Mouse (Mus musculus) liver, embryonic 12.5 days (tissue): ENCODE results near the gene Cnga1. TPM values are rescaled to one million over a fixed set of nuclear protein-coding genes. Genes with fewer than 3 reads are reported as not detected.
"Not testable (repeated sequence)": the region's sequence is repeated elsewhere in the genome, so short reads cannot be mapped to it uniquely, and the experiment has no call there.

Experiments
- ATAC-seq: fragments of 200-750 bp; cut with Nextera tagmentation; 2 replicates; pipeline ENCODE4 v1.8.0; 2017; ENCODE audit warnings: moderate number of reproducible peaks, mild to moderate bottlenecking, moderate library complexity
- H3K27ac ChIP-seq: fragments of 300-500 bp; sonication (generic); 2 replicates; pipeline ENCODE4 v1.5.1; 2016; ENCODE audit warnings: mild to moderate bottlenecking
- H3K27me3 ChIP-seq: fragments of 300-500 bp; sonication (generic); replicated peaks from 2 replicates; pipeline ENCODE4 v1.6.1; 2016; ENCODE audit warnings: mild to moderate bottlenecking, moderate library complexity
- H3K36me3 ChIP-seq: fragments of 300-500 bp; sonication (generic); 2 replicates; pipeline ENCODE4 v1.6.1; 2016; ENCODE audit warnings: mild to moderate bottlenecking, moderate library complexity
- H3K4me1 ChIP-seq: fragments of 300-500 bp; sonication (generic); 2 replicates; pipeline ENCODE4 v1.6.1; 2016
- H3K4me2 ChIP-seq: fragments of 300-500 bp; sonication (generic); 2 replicates; pipeline ENCODE4 v1.6.1; 2016; ENCODE audit warnings: mild to moderate bottlenecking, moderate library complexity
- H3K4me3 ChIP-seq: fragments of 300-500 bp; sonication (generic); 2 replicates; pipeline ENCODE4 v1.5.1; 2016; ENCODE audit warnings: mild to moderate bottlenecking, moderate library complexity
- H3K9ac ChIP-seq: fragments of 300-500 bp; sonication (generic); 2 replicates; pipeline ENCODE4 v1.6.1; 2016; ENCODE audit warnings: mild to moderate bottlenecking, moderate library complexity
- H3K9me3 ChIP-seq: fragments of 300-500 bp; sonication (generic); replicated peaks from 2 replicates; pipeline ENCODE4 v1.6.1; 2016; ENCODE audit warnings: mild to moderate bottlenecking, moderate library complexity
- WGBS: fragments of 180-500 bp; shearing (Covaris S2); methylation state at CpG from one replicate; pipeline ENCODE4 v1.1.7; 2016; ENCODE audit not compliant: insufficient replicate concordance; 5-methylcytosine and 5-hydroxymethylcytosine counted together
- polyA plus RNA-seq: library from polyadenylated mRNA; unstranded; fragments of >200 nt; fragmentation: Nextera tagmentation; extraction: Ambion mirVana; gene quantifications from 2 replicates; pipeline ENCODE4 v1.2.1, GENCODE M21; 2016

Cnga1 gene
- polyA plus RNA-seq, 1 experiment from 2014 or later: not detected

- no peak for ATAC-seq
These were observed 78.5 kb downstream of the Cnga1 start for GRCm38 (mm10) chr5:72565621-72566020.

GRCm38 (mm10) chr5:72563183-72563582 lies 80.9 kb downstream of the Cnga1 start:
- H3K9ac ChIP-seq, ATAC-seq, H3K27me3 ChIP-seq, H3K4me3 ChIP-seq, H3K4me2 ChIP-seq, H3K36me3 ChIP-seq, H3K27ac ChIP-seq: not testable (repeated sequence)
- peaks cover 25% of the 10 kb centered on the region for H3K9me3 ChIP-seq
- WGBS: 52% methylated on average over 2 of the region's 2 CpGs
- H3K4me1 ChIP-seq: peaks cover 23% of the 10 kb centered on the region

More at GRCm38 (mm10) chr5:72565621-72566020, 78.5 kb downstream of the Cnga1 start:
- peaks cover 41% of the 10 kb centered on the region for H3K9me3 ChIP-seq
- no peak overlapping the region for H3K9ac ChIP-seq
- H3K4me2 ChIP-seq: no peak overlapping the region
- no peak overlapping the region for H3K4me3 ChIP-seq
- H3K27me3 ChIP-seq: no peaks in the 10 kb centered on the region
- peaks cover 7% of the 10 kb centered on the region for H3K4me1 ChIP-seq
- 76% methylated on average over 5 of the region's 5 CpGs for WGBS
- no peaks in the 10 kb centered on the region for H3K36me3 ChIP-seq
- no peak overlapping the region for H3K27ac ChIP-seq

- 28% methylated on average over 3 of the region's 3 CpGs for WGBS
- Histone ChIP-seq H3K4me1 (peaks cover 26% of the 10 kb centered on the region), H3K9ac (no peak overlapping the region), H3K27ac (no peak overlapping the region), H3K4me2 (no peak overlapping the region), H3K9me3 (peaks cover 14% of the 10 kb centered on the region; the same call in 1 of the 2 replicates), H3K36me3 (peaks cover 2% of the 10 kb centered on the region), H3K27me3 (no peaks in the 10 kb centered on the region), H3K4me3 (no peak overlapping the region)
- no peak for ATAC-seq
These were observed 83.0 kb downstream of the Cnga1 start for GRCm38 (mm10) chr5:72560976-72561628.

GRCm38 (mm10) chr5:72559544-72560049 lies 84.5 kb downstream of the Cnga1 start, which contains the start of gene Nfxl1:
Gene Nfxl1 (minus strand): TSS chr5:72559684.
- H3K9ac ChIP-seq: peak within 1 kb of the TSS; percentile 87
- 0 out of 2 replicates have a peak, but pooled peaks cover 12% of the 10 kb centered on the region for H3K9me3 ChIP-seq
- peak within 1 kb of the TSS; percentile 74 for H3K27ac ChIP-seq
- peaks cover 8% of the 10 kb centered on the region for H3K36me3 ChIP-seq
- no peaks in the 10 kb centered on the region for H3K27me3 ChIP-seq
- peak within 1 kb of the TSS; percentile 84 for H3K4me3 ChIP-seq
- WGBS: 0% methylated on average over 42 of the region's 42 CpGs
- ATAC-seq: peak; percentile 94
- peaks cover 26% of the 10 kb centered on the region for H3K4me1 ChIP-seq
- peak within 1 kb of the TSS; percentile 91 for H3K4me2 ChIP-seq

- peak overlapping the region; percentile 91 for H3K4me2 ChIP-seq
- peak overlapping the region; percentile 84 for H3K4me3 ChIP-seq
- ATAC-seq: peak; percentile 82
- peak overlapping the region; percentile 87 for H3K9ac ChIP-seq
- peaks cover 26% of the 10 kb centered on the region for H3K4me1 ChIP-seq
- H3K27me3 ChIP-seq: no peaks in the 10 kb centered on the region
- WGBS: 1% methylated on average over 57 of the region's 57 CpGs
- H3K9me3 ChIP-seq: 0 out of 2 replicates have a peak, but pooled peaks cover 6% of the 10 kb centered on the region
- peaks cover 12% of the 10 kb centered on the region for H3K36me3 ChIP-seq
- peak overlapping the region; percentile 74 for H3K27ac ChIP-seq
These were observed 85.2 kb downstream of the Cnga1 start for GRCm38 (mm10) chr5:72558716-72559526.

- Histone ChIP-seq H3K4me2 (no peak overlapping the region), H3K27me3 (no peaks in the 10 kb centered on the region), H3K27ac (no peak overlapping the region), H3K4me1 (peaks cover 25% of the 10 kb centered on the region), H3K4me3 (no peak overlapping the region), H3K36me3 (peaks cover 21% of the 10 kb centered on the region), H3K9ac (no peak overlapping the region), H3K9me3 (no peaks in the 10 kb centered on the region)
- 82% methylated on average over 3 of the region's 3 CpGs for WGBS
- ATAC-seq: no peak
These were observed 87.8 kb downstream of the Cnga1 start for GRCm38 (mm10) chr5:72556245-72556644.

Other genes with a start within 250 kb of the Cnga1 start
- gene Corin, start 139.8 kb downstream of the Cnga1 start, polyA plus RNA-seq: 0.54 and 0.57 TPM in 2 replicates
- 9.2 and 11.3 TPM in 2 replicates for gene Nfxl1, start 84.6 kb downstream of the Cnga1 start, polyA plus RNA-seq
- gene Zar1, start 63.0 kb downstream of the Cnga1 start, polyA plus RNA-seq: not detected in 2 replicates
- not detected in 2 replicates for gene Gm5868, start 56.7 kb downstream of the Cnga1 start, polyA plus RNA-seq
- gene Nipal1, start 3.5 kb upstream of the Cnga1 start, polyA plus RNA-seq: 1.2 and 2.6 TPM in 2 replicates
- gene Txk, start 108.5 kb upstream of the Cnga1 start, polyA plus RNA-seq: 0.05 TPM in 1 of 2 replicates, not detected in the other
- gene Tec, start 224.2 kb upstream of the Cnga1 start, polyA plus RNA-seq: 5.3 and 7.3 TPM in 2 replicates